Mouse (Mus musculus) left cerebral cortex, adult 9 months (tissue): ENCODE data around the gene Gm45716.

Experiments
- DNase-seq, 2 experiments: peaks; one replicate each; pipeline ENCODE4 v3.0.0; 2022; ENCODE audit warnings: low spot score in 2 of 2

Gene Gm45716

GRCm38 (mm10) chr11:90283159-90283558, 95.7 kb downstream of the Gm45716 start:
- no peak for DNase-seq

GRCm38 (mm10) chr11:90283601-90284000, 96.1 kb downstream of the Gm45716 start:
- DNase-seq, result peak; percentile 57 to 76

GRCm38 (mm10) chr11:90284079-90284478, 96.6 kb downstream of the Gm45716 start:
- no peak for DNase-seq

GRCm38 (mm10) chr11:90284623-90285022, 97.1 kb downstream of the Gm45716 start:
- DNase-seq, result no peak

GRCm38 (mm10) chr11:90286550-90287154, 99.2 kb downstream of the Gm45716 start:
- no peak for DNase-seq

GRCm38 (mm10) chr11:90291156-90291555, 103.7 kb downstream of the Gm45716 start:
- no peak for DNase-seq

GRCm38 (mm10) chr11:90292766-90293165, 105.3 kb downstream of the Gm45716 start:
- no peak for DNase-seq

- DNase-seq, result no peak
Observed at GRCm38 (mm10) chr11:90294622-90295021, 107.1 kb downstream of the Gm45716 start.
